Mouse (Mus musculus): Measurements from ENCODE around the gene Tnrc18.

DNA sequence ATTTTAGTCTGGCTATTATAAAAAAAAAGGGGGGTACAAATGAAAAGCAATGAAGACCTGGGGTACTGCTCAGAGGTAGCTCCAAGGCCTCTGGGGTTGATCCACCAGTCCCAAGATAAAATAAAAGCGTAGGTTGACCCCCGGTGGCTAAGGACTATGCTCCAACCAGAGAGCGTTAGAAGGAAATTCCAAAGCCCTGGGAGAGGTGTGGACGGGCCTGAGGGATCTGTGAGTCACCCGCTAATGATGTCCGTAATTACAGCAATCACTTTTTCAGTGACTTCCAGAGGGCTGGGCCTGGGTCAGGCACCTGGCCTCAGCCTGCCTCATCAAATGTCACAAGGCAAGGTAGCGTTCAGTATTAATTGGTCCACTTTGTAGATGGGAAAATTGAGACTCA lies 9.8 kb downstream of the Tnrc18 start:
- TF ChIP-seq CTCF (IDR thresholded peaks at IDR 0.05; ENCODE audit: control insufficient read depth, insufficient read depth, low read length) (no peak), POLR2A (IDR thresholded peaks at IDR 0.05; ENCODE audit: borderline replicate concordance, control insufficient read depth, low read depth, low read length) (no peak)

Measured in bone marrow, adult 2 months (tissue).